Mouse (Mus musculus) small intestine, adult 2 months (tissue): ENCODE data around the gene Rabepk. TPM values are rescaled to one million over a fixed set of nuclear protein-coding genes. Genes with fewer than 3 reads are reported as not detected.
"Not testable (repeated sequence)": the region's sequence is repeated elsewhere in the genome, so short reads cannot be mapped to it uniquely, and the experiment has no call there.

Source experiments
- H3K27ac ChIP-seq: fragments of 200-500 bp; 2 replicates; pipeline ENCODE4 v1.5.1; 2012; ENCODE audit warnings: low read depth, low read length, control low read depth, inconsistent platforms; ENCODE audit not compliant: insufficient read depth
- H3K27me3 ChIP-seq: fragments of 200-500 bp; 2 replicates; pipeline ENCODE4 v1.6.1; 2012; ENCODE audit warnings: mild to moderate bottlenecking, moderate library complexity, low read length, inconsistent platforms; ENCODE audit not compliant: control insufficient read depth, insufficient read depth
- H3K36me3 ChIP-seq: fragments of 200-500 bp; 2 replicates; pipeline ENCODE4 v1.6.1; 2012; ENCODE audit warnings: mild to moderate bottlenecking, low read length, control low read depth, inconsistent platforms; ENCODE audit not compliant: control insufficient read depth, insufficient read depth
- H3K4me1 ChIP-seq: fragments of 200-500 bp; 2 replicates; pipeline ENCODE4 v1.6.1; 2012; ENCODE audit warnings: low read length, inconsistent platforms, mixed read lengths; ENCODE audit not compliant: control insufficient read depth, insufficient read depth, insufficient read length
- H3K4me3 ChIP-seq: fragments of 200-500 bp; 2 replicates; pipeline ENCODE4 v1.5.1; 2012; ENCODE audit warnings: low read depth, mild to moderate bottlenecking, control low read depth, inconsistent platforms, low read length, moderate library complexity
- CTCF ChIP-seq: fragments of 200-500 bp; IDR thresholded peaks from 2 replicates; pipeline ENCODE4 v1.5.1; 2012; ENCODE audit warnings: low read depth, mild to moderate bottlenecking, control low read depth, inconsistent platforms, low read length, moderate library complexity, mixed read lengths; ENCODE audit not compliant: insufficient replicate concordance, insufficient read length; ENCODE audit errors: extremely low read depth
- POLR2A ChIP-seq: fragments of 200-500 bp; IDR thresholded peaks from 2 replicates; pipeline ENCODE4 v1.6.1; 2012; ENCODE audit warnings: low read depth, mild to moderate bottlenecking, control low read depth, inconsistent platforms, low read length, moderate library complexity
- WGBS: fragments of 180-500 bp; shearing (Covaris S2); methylation state at CpG from one replicate; pipeline ENCODE4 v1.1.7; 2018; 5-methylcytosine and 5-hydroxymethylcytosine counted together
- polyA plus RNA-seq: library from polyadenylated mRNA; depleted of rRNA; stranded (reverse); fragments of >200 nt; gene quantifications from 2 replicates; pipeline ENCODE4 v1.2.3, GENCODE M21; 2012

Gene Rabepk
- polyA plus RNA-seq, 1 experiment = 16.9 TPM

- Histone ChIP-seq H3K4me3 (peak overlapping the region; percentile 73), H3K36me3 (peaks cover 26% of the 10 kb centered on the region), H3K4me1 (peaks cover 11% of the 10 kb centered on the region; the same call in 1 of the 2 replicates), H3K27me3 (no peaks in the 10 kb centered on the region), H3K27ac (peak overlapping the region; percentile 71)
- WGBS = under 1% methylated on average over 6 of the region's 6 CpGs
- no peak for TF ChIP-seq CTCF
- TF ChIP-seq POLR2A = no peak
Measured at GRCm38 (mm10) chr2:34770951-34771350, 28.8 kb downstream of the Rabepk start.

- WGBS = 93% methylated on average over 2 of the region's 2 CpGs
- Histone ChIP-seq H3K4me1 (peaks cover 11% of the 10 kb centered on the region; the same call in 1 of the 2 replicates), H3K36me3 (peaks cover 19% of the 10 kb centered on the region), H3K27me3 (no peaks in the 10 kb centered on the region), H3K27ac (no peak overlapping the region), H3K4me3 (no peak overlapping the region)
- TF ChIP-seq POLR2A = no peak
Measured at GRCm38 (mm10) chr2:34770049-34770448, 29.7 kb downstream of the Rabepk start.

GRCm38 (mm10) chr2:34764801-34765200 is 34.9 kb downstream of the Rabepk start:
- Histone ChIP-seq H3K36me3 (no peaks in the 10 kb centered on the region), H3K4me3 (no peak overlapping the region), H3K4me1 (no peaks in the 10 kb centered on the region), H3K27me3 (no peaks in the 10 kb centered on the region), H3K27ac (no peak overlapping the region)
- TF ChIP-seq POLR2A (no peak), CTCF (no peak)
- WGBS = 67% methylated on average over 12 of the region's 12 CpGs

GRCm38 (mm10) chr2:34762872-34763271 is 36.8 kb downstream of the Rabepk start:
- no peaks in the 10 kb centered on the region for H3K27me3 ChIP-seq
- no peaks in the 10 kb centered on the region for H3K4me1 ChIP-seq
- TF ChIP-seq POLR2A (no peak), CTCF (no peak)
- no peak overlapping the region for H3K4me3 ChIP-seq
- WGBS = 53% methylated on average over 2 of the region's 2 CpGs
- no peaks in the 10 kb centered on the region for H3K36me3 ChIP-seq
- no peak overlapping the region for H3K27ac ChIP-seq

GRCm38 (mm10) chr2:34762174-34762573 is 37.5 kb downstream of the Rabepk start:
- H3K27ac ChIP-seq = no peak overlapping the region
- H3K4me3 ChIP-seq = no peak overlapping the region
- H3K27me3 ChIP-seq = no peaks in the 10 kb centered on the region
- TF ChIP-seq POLR2A (no peak), CTCF (no peak)
- no peaks in the 10 kb centered on the region for H3K36me3 ChIP-seq
- WGBS = 87% methylated on average over 2 of the region's 2 CpGs
- no peaks in the 10 kb centered on the region for H3K4me1 ChIP-seq

GRCm38 (mm10) chr2:34761272-34761671 is 38.4 kb downstream of the Rabepk start:
- not testable (repeated sequence) for H3K27me3 ChIP-seq, H3K4me1 ChIP-seq, H3K36me3 ChIP-seq, H3K27ac ChIP-seq, H3K4me3 ChIP-seq
- WGBS = 89% methylated on average over 5 of the region's 5 CpGs

- Histone ChIP-seq H3K4me1 (no peaks in the 10 kb centered on the region; the same call in 1 of the 2 replicates), H3K27ac (no peak overlapping the region)
Measured at GRCm38 (mm10) chr2:34757341-34757740, 42.4 kb downstream of the Rabepk start.

More at GRCm38 (mm10) chr2:34757341-34757740, 42.4 kb downstream of the Rabepk start:
- no peaks in the 10 kb centered on the region for H3K36me3 ChIP-seq
- WGBS = 44% methylated on average over 1 of the region's 1 CpGs
- no peaks in the 10 kb centered on the region; the same call in 1 of the 2 replicates for H3K27me3 ChIP-seq
- TF ChIP-seq POLR2A = no peak
- TF ChIP-seq CTCF = no peak
- no peak overlapping the region for H3K4me3 ChIP-seq
